Mouse (Mus musculus): ENCODE results near the gene Gm21885. TPM values are rescaled to one million over a fixed set of nuclear protein-coding genes. Genes with fewer than 3 reads are reported as not detected.

Gm21885 gene
- polyA plus RNA-seq, 1 experiment from 2014 or later: 0.38 TPM

DNA sequence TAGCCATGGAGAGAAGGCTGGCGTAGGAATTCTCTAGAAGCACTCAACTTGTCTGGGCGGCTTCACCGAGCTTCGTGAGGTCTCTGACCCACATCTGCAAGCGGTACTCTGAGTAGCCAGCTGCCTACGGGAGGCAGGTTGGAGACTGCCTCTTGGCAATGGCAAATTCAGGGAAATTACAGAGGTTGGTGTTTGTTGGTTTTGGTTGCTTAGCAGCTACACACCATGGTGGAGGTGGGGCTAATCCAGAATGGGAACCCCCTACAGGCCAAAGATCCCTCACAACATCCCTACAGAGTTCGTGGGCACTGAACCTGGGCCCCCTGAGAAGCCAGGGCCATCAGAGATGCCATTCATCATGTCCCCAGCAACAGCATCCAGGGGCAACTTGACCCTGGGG, 6.4 kb upstream of the Gm21885 start:
- no peak for ATAC-seq
- 79% methylated on average over 7 of the region's 7 CpGs for WGBS
- Histone ChIP-seq H3K9me3 (ENCODE audit: control insufficient read depth, low read length) (no peaks in the 10 kb centered on the region), H3K4me1 (replicated peaks; ENCODE audit: control insufficient read depth, insufficient read depth, low read length) (peaks cover 8% of the 10 kb centered on the region), H3K4me3 (replicated peaks; ENCODE audit: low read length) (no peak overlapping the region), H3K27me3 (replicated peaks; ENCODE audit: control insufficient read depth, insufficient read depth, low read length) (no peaks in the 10 kb centered on the region), H3K36me3 (ENCODE audit: control insufficient read depth, insufficient read depth) (no peaks in the 10 kb centered on the region), H3K4me2 (ENCODE audit: low read length) (no peak overlapping the region), H3K9ac (replicated peaks; ENCODE audit: low read depth, low read length) (no peak overlapping the region), H3K27ac (ENCODE audit: low read length) (no peak overlapping the region)

DNA sequence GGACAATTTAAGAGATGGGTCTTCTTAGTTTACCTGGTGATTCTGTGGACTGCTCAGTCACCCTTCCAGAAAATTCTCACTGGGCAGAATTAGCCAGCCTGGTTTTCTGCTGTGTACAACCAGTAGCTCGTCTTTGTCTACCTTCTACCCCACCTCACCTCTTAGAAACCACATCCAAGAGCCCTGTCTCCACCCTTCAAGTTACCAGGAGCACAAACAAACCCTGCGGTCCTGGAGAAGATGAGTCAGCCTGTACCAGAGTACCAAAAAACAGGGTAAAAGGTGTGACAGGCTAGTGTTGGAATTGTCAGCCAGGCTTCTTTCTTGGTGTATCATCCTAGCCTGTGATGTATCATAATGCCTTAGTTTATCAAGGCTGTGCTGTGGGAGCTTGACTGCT, 6.0 kb upstream of the Gm21885 start:
- 92% methylated on average over 2 of the region's 2 CpGs for WGBS
- no peaks in the 10 kb centered on the region for H3K27me3 ChIP-seq (replicated peaks; ENCODE audit: control insufficient read depth, insufficient read depth, low read length)
- no peak overlapping the region for H3K4me2 ChIP-seq (ENCODE audit: low read length)
- H3K9ac ChIP-seq (replicated peaks; ENCODE audit: low read depth, low read length): no peak overlapping the region
- H3K4me1 ChIP-seq (replicated peaks; ENCODE audit: control insufficient read depth, insufficient read depth, low read length): peaks cover 8% of the 10 kb centered on the region
- H3K4me3 ChIP-seq (replicated peaks; ENCODE audit: low read length): no peak overlapping the region
- no peaks in the 10 kb centered on the region for H3K9me3 ChIP-seq (ENCODE audit: control insufficient read depth, low read length)
- no peak for ATAC-seq
- H3K27ac ChIP-seq (ENCODE audit: low read length): no peak overlapping the region
- no peaks in the 10 kb centered on the region for H3K36me3 ChIP-seq (ENCODE audit: control insufficient read depth, insufficient read depth)

DNA sequence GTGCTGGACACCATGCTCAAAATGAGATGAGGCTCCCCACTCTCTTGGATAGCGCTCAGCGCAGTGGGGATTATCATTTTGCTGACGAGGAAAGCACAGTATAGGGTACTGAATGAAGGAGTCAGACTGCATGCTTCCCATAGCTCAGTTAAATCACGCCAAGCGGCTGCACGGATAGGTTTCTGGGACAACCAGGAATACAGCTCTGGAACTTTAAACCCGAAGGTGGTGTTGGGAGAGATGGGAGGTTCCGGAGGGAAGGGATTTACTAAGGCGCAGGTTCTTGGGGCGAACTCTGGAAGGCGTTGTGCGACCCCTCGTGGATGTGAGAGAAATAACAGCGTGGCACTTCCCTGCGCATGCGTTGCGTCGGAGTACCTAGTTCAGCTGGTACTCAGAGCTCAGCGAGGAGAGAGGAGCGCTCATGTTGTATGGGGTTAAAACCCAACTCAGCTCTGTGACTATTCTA, 4.8 kb upstream of the Gm21885 start:
- H3K27ac ChIP-seq (ENCODE audit: low read length): peak overlapping the region; percentile 5; the same call in 1 of the 2 replicates
- peak overlapping the region; percentile 54 for H3K4me2 ChIP-seq (ENCODE audit: low read length)
- ATAC-seq: peak; percentile 87
- H3K27me3 ChIP-seq (replicated peaks; ENCODE audit: control insufficient read depth, insufficient read depth, low read length): no peaks in the 10 kb centered on the region
- H3K9me3 ChIP-seq (ENCODE audit: control insufficient read depth, low read length): no peaks in the 10 kb centered on the region
- H3K4me1 ChIP-seq (replicated peaks; ENCODE audit: control insufficient read depth, insufficient read depth, low read length): peaks cover 12% of the 10 kb centered on the region
- 6% methylated on average over 20 of the region's 20 CpGs for WGBS
- no peaks in the 10 kb centered on the region for H3K36me3 ChIP-seq (ENCODE audit: control insufficient read depth, insufficient read depth)
- H3K9ac ChIP-seq (replicated peaks; ENCODE audit: low read depth, low read length): peak overlapping the region; percentile 46
- H3K4me3 ChIP-seq (replicated peaks; ENCODE audit: low read length): peak overlapping the region; percentile 28

DNA sequence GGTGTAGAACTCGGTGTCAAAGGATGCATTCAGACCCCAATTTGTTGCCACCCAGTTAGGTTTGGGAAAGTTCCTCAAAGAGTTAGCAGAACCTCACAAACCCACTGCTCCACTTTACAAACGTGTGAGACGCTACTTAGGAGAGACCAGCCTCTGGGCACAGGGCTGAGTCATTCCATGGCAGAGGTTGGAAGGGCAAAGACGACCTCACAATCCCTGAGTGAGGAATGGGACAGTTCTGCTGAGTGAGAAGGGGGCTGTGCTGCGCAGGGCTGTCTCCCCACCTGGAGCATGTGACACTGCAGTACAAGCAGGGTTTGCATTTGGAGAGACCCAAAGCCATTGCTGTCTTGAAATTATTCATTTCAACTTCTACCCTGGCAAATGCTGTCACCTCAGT, 618 bp downstream of the Gm21885 start:
- Histone ChIP-seq H3K27ac (ENCODE audit: low read length) (peak overlapping the region; percentile 35; the same call in 1 of the 2 replicates), H3K36me3 (ENCODE audit: control insufficient read depth, insufficient read depth) (peaks cover 4% of the 10 kb centered on the region), H3K9ac (replicated peaks; ENCODE audit: low read depth, low read length) (no peak overlapping the region), H3K4me2 (ENCODE audit: low read length) (no peak overlapping the region), H3K4me3 (replicated peaks; ENCODE audit: low read length) (no peak overlapping the region), H3K9me3 (ENCODE audit: control insufficient read depth, low read length) (no peaks in the 10 kb centered on the region), H3K4me1 (replicated peaks; ENCODE audit: control insufficient read depth, insufficient read depth, low read length) (peaks cover 9% of the 10 kb centered on the region; the same call in 1 of the 2 replicates), H3K27me3 (replicated peaks; ENCODE audit: control insufficient read depth, insufficient read depth, low read length) (no peaks in the 10 kb centered on the region)
- no peak for ATAC-seq
- 60% methylated on average over 5 of the region's 5 CpGs for WGBS

DNA sequence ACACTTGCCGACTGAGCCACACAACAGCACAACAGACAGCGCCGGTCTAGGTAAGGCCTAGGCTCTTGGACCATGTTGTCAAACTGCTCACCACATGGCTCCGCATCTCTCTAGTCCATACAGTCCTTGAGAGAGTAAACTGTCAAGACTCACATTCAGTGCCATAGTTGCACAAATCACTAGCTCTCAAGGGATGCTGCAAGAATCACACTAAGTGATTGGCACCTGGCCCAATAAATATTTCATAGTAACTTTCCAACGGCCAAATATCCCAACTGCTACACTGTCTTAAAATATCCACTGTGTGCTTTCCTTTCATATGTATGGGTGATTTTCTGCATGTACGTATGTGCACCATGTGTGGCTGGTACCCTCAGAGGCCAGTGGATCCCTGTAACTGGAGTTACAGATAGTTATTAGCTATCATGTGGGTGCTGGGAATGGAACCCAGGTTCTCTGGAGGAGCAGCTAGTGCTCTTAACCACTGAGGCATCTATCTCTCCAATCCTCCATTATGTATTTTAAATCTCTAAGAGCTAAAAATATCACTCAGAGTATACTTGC, 1.9 kb downstream of the Gm21885 start:
- no peaks in the 10 kb centered on the region for H3K27me3 ChIP-seq (replicated peaks; ENCODE audit: control insufficient read depth, insufficient read depth, low read length)
- peaks cover 14% of the 10 kb centered on the region for H3K36me3 ChIP-seq (ENCODE audit: control insufficient read depth, insufficient read depth)
- H3K4me1 ChIP-seq (replicated peaks; ENCODE audit: control insufficient read depth, insufficient read depth, low read length): 0 out of 2 replicates have a peak, but pooled peaks cover 7% of the 10 kb centered on the region
- no peak overlapping the region for H3K4me2 ChIP-seq (ENCODE audit: low read length)
- ATAC-seq: no peak
- no peak overlapping the region for H3K4me3 ChIP-seq (replicated peaks; ENCODE audit: low read length)
- no peak overlapping the region for H3K27ac ChIP-seq (ENCODE audit: low read length)
- H3K9me3 ChIP-seq (ENCODE audit: control insufficient read depth, low read length): no peaks in the 10 kb centered on the region
- WGBS: 92% methylated on average over 6 of the region's 6 CpGs
- H3K9ac ChIP-seq (replicated peaks; ENCODE audit: low read depth, low read length): no peak overlapping the region

DNA sequence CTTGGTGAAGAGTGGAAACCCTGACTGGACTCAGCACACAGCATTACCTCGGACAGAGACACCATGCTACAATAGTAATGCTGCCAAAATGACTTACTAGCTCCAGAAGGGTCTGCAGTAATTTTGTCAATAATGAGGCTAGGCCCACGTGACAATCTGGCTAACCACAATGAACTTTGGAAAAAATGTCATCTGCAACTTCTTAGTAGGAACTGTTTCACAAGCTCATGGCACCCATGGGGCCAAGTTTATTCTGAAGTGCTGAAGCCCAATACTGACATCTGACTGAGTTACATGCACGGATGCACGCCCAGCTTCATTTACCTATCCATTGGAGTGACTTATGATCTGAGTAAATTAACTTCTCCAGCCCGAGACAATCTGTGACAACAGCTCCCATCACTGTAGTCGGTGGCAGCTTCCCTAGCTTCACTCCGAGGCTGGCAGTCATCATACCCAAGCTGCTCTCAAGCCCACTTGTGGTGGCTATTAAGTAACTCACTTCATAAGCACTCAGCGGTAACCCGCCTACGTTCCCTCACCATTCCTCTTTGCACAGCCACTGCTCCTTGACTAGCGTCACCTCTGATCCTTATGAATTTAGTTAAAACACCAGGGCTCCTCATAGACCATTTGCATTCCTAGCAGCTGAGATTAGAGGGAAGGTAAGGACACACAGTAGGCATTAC, 4.4 kb downstream of the Gm21885 start:
- peaks cover 27% of the 10 kb centered on the region for H3K36me3 ChIP-seq (ENCODE audit: control insufficient read depth, insufficient read depth)
- H3K4me2 ChIP-seq (ENCODE audit: low read length): no peak overlapping the region
- no peak overlapping the region for H3K4me3 ChIP-seq (replicated peaks; ENCODE audit: low read length)
- H3K4me1 ChIP-seq (replicated peaks; ENCODE audit: control insufficient read depth, insufficient read depth, low read length): 0 out of 2 replicates have a peak, but pooled peaks cover 7% of the 10 kb centered on the region
- H3K9ac ChIP-seq (replicated peaks; ENCODE audit: low read depth, low read length): no peak overlapping the region
- no peak overlapping the region for H3K27ac ChIP-seq (ENCODE audit: low read length)
- WGBS: 89% methylated on average over 11 of the region's 11 CpGs
- ATAC-seq: no peak
- H3K9me3 ChIP-seq (ENCODE audit: control insufficient read depth, low read length): no peaks in the 10 kb centered on the region
- no peaks in the 10 kb centered on the region for H3K27me3 ChIP-seq (replicated peaks; ENCODE audit: control insufficient read depth, insufficient read depth, low read length)

DNA sequence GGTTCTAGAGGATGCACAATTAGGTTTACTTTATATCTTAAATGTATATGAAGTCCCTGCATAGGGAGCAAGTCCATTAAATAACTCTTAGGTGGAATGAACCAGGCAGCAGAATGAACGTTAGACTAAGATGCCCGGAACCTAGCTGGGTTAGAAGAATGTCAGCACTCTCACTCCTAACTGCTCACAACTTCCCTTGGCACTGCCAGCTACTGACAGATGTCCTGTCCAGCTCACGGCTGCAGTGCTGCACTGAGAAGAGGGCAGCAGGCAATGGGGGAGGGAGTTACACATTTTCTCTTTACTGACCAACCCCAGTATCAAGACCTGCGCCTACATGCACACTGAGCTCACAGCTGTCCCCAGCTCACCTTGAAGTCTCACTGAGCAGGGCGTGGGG, 5.4 kb downstream of the Gm21885 start:
- no peaks in the 10 kb centered on the region for H3K27me3 ChIP-seq (replicated peaks; ENCODE audit: control insufficient read depth, insufficient read depth, low read length)
- H3K4me2 ChIP-seq (ENCODE audit: low read length): no peak overlapping the region
- ATAC-seq: no peak
- no peak overlapping the region for H3K9ac ChIP-seq (replicated peaks; ENCODE audit: low read depth, low read length)
- 92% methylated on average over 5 of the region's 5 CpGs for WGBS
- no peak overlapping the region for H3K27ac ChIP-seq (ENCODE audit: low read length)
- no peak overlapping the region for H3K4me3 ChIP-seq (replicated peaks; ENCODE audit: low read length)
- peaks cover 32% of the 10 kb centered on the region for H3K36me3 ChIP-seq (ENCODE audit: control insufficient read depth, insufficient read depth)
- H3K4me1 ChIP-seq (replicated peaks; ENCODE audit: control insufficient read depth, insufficient read depth, low read length): 0 out of 2 replicates have a peak, but pooled peaks cover 3% of the 10 kb centered on the region
- no peaks in the 10 kb centered on the region for H3K9me3 ChIP-seq (ENCODE audit: control insufficient read depth, low read length)

DNA sequence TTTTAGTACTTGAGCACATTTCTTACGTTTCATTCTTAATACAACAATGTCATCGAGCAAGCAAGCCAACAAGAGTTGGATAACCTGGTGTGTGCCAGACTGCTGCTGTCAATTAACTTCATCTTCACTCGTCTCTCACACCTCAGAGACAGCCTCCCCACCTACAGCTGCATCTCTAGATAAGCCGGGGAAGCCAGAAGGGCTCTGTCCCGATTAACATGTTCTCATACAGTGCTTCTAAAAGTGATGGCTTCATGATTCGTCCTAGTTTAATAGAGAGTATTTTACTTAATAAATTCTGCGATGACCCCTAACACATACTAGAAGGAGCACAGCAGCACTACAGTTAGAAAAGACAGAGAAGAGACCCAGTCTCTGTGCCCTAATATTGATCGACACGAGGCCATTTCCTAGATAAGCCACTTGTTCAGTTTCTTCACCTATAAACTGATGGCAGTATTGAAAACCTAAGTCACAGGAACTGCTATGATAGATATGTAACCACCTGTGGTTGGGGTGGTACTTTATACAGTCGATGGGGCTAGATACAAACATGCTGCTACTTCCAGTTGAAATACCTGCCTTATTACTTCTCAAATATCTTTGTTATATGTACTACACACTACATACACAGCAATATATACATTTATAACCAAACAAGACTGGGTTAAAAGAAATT, 8.5 kb downstream of the Gm21885 start:
- peaks cover 44% of the 10 kb centered on the region for H3K36me3 ChIP-seq (ENCODE audit: control insufficient read depth, insufficient read depth)
- no peak overlapping the region for H3K27ac ChIP-seq (ENCODE audit: low read length)
- no peak for ATAC-seq
- no peaks in the 10 kb centered on the region for H3K27me3 ChIP-seq (replicated peaks; ENCODE audit: control insufficient read depth, insufficient read depth, low read length)
- H3K4me3 ChIP-seq (replicated peaks; ENCODE audit: low read length): no peak overlapping the region
- 86% methylated on average over 10 of the region's 10 CpGs for WGBS
- H3K9me3 ChIP-seq (ENCODE audit: control insufficient read depth, low read length): no peaks in the 10 kb centered on the region
- no peak overlapping the region for H3K4me2 ChIP-seq (ENCODE audit: low read length)
- no peaks in the 10 kb centered on the region for H3K4me1 ChIP-seq (replicated peaks; ENCODE audit: control insufficient read depth, insufficient read depth, low read length)
- H3K9ac ChIP-seq (replicated peaks; ENCODE audit: low read depth, low read length): no peak overlapping the region

DNA sequence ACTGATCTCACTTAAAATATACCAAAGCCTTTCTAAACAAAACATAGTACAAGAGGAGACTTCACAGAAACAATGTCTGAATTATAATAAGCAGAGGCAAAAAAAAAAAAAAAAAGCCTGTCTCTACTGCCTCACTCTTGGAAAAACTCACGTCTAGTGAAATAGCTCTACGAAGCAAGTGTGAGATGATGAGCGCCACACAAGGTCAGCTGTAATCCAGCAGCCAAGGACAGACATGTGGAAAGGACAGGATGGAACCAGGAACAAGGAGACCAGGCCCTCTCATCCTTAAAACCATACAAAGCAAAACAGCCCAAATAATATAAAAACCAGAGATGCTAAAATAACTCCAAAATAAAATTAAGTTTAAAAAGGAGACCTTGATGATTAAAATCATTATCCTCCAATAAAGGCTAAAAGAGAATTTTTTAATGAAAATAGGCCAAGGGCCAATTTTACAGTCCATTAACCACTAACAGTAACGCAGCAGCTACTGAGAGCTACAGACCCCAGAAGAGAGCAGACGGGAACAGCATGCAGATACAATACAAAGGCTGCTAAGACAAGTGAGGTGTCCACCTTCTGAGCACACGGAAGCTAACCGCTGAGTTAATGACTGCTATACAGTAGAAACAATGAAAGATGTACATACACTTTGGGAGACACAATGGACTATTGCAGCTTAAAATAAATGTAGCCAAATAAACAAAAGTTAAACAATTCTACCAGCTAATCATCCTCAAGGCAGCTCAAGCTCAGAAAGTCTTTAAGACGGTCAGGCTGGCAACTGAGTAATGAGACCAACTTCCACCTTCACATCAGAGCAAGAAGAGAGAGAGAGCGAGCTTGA, 13.5 kb downstream of the Gm21885 start:
- H3K4me3 ChIP-seq (replicated peaks; ENCODE audit: low read length): no peak overlapping the region
- no peak overlapping the region for H3K27ac ChIP-seq (ENCODE audit: low read length)
- H3K9me3 ChIP-seq (ENCODE audit: control insufficient read depth, low read length): no peaks in the 10 kb centered on the region
- WGBS: 45% methylated on average over 9 of the region's 9 CpGs
- H3K27me3 ChIP-seq (replicated peaks; ENCODE audit: control insufficient read depth, insufficient read depth, low read length): no peaks in the 10 kb centered on the region
- no peak overlapping the region for H3K9ac ChIP-seq (replicated peaks; ENCODE audit: low read depth, low read length)
- ATAC-seq: no peak
- no peak overlapping the region for H3K4me2 ChIP-seq (ENCODE audit: low read length)
- H3K4me1 ChIP-seq (replicated peaks; ENCODE audit: control insufficient read depth, insufficient read depth, low read length): no peaks in the 10 kb centered on the region
- peaks cover 55% of the 10 kb centered on the region for H3K36me3 ChIP-seq (ENCODE audit: control insufficient read depth, insufficient read depth)

Data from forebrain, embryonic 16.5 days (tissue).